Mouse (Mus musculus): ENCODE measurements around the gene Arhgap6.
A peak's percentile ranks its signal among the peaks of the same experiment; 100 is the strongest.
"Not testable (repeated sequence)": the region's sequence is repeated elsewhere in the genome, so short reads cannot be mapped to it uniquely, and the experiment has no call there.

Arhgap6 gene

GRCm38 (mm10) chrX:169308559-169308958 lies 513.7 kb downstream of the Arhgap6 start:
- DNase-seq (ENCODE audit: low spot score in 2 of 2) = no peak

DNA sequence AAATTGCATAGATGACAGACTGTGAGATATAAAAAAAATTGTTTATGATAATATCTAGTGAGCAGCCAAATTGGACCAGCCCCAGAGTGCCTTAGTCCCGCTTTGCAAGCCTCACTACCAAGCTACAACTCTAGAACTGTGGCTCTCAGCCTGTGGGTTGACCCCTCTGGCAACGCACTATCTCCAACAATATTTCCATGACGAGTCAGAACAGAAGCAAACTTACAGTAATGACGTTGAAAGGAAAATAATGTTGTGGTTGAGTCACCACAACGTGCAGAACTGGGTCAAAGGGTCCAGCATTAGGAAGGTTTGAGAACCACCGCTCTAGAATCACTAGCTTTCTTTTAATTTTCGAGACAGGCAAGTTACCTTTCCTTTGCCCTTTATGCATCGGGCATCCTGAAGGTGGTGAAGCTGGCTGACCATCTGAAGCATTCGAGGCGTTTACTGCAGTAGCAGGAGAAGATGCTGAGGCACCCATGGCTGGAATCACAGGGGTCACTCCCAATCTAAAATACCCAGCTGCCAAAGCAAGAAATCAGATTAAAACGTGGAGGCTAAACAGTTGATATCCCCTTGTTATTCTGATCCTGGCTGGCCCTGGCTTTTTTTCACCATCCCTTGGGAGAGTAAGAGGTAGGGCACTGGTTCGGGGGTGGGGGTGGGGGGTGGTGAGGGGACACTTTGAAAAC lies 524.3 kb downstream of the Arhgap6 start:
- DNase-seq (ENCODE audit: low spot score in 2 of 2) = no peak

DNA sequence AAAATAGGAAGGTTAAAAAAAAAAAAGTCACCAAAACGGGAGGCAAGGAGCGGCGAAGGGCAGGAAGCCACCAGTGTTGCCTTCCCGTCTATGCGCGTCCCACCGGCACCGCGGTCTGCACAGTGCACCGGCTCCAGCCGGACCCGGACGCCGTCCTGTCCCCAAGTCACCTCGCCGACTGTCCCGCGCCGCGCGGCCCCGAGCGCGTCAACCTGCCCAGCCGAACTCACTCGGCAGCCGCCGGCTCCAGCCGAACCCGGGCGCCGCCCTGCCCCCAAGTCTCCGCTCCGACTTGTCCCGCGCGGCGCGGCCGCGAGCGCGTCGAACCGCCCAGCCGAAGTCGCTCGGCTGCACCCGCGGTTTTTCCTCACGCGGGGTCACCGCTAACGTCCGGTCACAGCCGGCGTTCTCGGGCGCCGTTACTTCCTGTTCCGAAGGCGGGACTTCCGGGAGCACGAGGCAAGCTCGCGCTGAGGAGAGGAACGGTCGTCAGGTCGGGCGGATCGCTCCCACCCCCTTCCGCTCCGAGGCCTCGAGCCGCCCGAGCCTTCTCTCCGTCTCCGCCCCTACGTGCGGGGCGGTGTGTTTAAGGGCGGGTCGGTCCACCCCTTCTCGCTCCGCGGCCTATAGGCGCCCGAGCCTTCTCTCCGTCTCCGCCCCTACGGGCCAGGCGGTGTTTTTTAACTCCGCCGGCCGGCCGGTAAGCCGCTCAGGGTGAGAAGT lies 525.2 kb downstream of the Arhgap6 start, which contains the start of gene Hccs:
Gene Hccs, minus strand, starts transcription at position 428 of the 723 bp plus-strand sequence.
- DNase-seq (ENCODE audit: low spot score in 2 of 2) = peak; percentile 85 to 87

GRCm38 (mm10) chrX:169320668-169321005 lies 525.7 kb downstream of the Arhgap6 start:
- DNase-seq (ENCODE audit: low spot score in 2 of 2) = not testable (repeated sequence)

GRCm38 (mm10) chrX:169325929-169326595 lies 531.2 kb downstream of the Arhgap6 start:
- DNase-seq (ENCODE audit: low spot score in 2 of 2) = no peak

- DNase-seq (ENCODE audit: low spot score in 2 of 2) = no peak
Observed at GRCm38 (mm10) chrX:169332264-169332663, 537.4 kb downstream of the Arhgap6 start.

DNA sequence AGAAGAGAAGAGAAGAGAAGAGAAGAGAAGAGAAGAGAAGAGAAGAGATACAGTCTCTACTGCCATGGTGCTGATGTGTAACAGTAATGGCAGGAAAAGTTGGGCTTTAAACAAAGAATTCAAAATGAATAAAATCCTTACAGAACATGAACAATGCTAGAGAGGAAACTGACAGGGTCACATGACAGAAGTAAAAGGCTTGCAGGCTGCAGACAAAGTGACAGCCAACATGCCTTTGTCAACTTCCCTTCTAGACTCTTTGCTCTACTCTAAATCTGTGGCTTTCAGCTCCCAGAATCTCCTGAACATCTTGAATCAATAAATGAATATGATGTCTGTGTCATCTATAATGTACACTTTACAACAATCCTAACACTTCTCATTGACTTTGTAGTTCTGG lies 542.7 kb downstream of the Arhgap6 start:
- no peak for DNase-seq (ENCODE audit: low spot score in 2 of 2)

GRCm38 (mm10) chrX:169338213-169338612 lies 543.3 kb downstream of the Arhgap6 start:
- no peak for DNase-seq (ENCODE audit: low spot score in 2 of 2)
